Mouse (Mus musculus): Measurements from ENCODE around the gene Slc35b4.

Gene Slc35b4

DNA sequence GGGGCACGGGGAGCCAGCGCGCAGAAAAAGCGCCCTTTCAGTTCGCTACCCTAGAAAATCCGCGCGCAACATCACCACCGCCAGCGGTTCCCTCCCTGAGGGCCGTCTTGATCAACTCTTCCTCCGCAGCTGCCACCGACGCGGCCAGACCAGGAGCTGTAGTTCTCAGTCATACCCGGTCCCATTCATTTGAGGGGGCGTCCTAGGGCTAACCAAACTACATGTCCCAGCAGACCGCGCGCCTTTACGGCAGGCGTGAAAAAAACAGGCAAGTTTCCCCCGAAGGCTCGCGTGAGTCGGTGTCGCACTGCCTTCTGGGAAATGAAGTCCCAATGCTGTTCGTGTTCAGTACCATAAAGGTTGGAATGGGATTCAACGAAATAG, at the start of gene Slc35b4:
Gene Slc35b4, minus strand, starts transcription at position 248 of the 384 bp plus-strand sequence.
- DNase-seq, result peak; percentile 93

DNA sequence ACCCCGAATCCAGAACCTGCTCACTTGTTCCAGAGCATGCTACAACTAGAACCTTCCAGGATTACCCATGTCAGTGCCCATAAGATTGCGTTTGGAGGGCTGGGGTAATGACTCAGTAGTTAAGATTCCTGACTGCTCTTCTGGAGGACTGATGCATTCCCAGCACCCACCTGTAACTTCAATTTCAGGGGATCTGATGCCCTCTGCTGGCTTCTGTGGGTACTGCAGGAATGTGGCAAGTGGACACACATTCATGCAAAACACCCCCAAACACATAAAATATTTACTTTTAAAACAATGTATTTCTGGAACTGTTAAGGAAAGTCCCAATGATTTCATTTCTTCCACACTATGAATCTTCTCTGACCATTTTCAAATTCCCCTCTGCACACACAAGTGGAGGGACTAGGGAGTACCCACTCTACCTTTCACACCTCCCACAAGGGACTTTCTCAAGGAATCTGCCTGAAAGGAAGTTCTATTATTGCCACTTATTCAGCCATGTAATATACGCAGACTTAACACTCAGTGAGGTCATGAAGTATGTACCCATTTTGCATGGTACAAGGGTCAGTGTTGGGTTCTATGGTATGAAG, 48.2 kb upstream of the Slc35b4 start:
- DNase-seq, result no peak

DNA sequence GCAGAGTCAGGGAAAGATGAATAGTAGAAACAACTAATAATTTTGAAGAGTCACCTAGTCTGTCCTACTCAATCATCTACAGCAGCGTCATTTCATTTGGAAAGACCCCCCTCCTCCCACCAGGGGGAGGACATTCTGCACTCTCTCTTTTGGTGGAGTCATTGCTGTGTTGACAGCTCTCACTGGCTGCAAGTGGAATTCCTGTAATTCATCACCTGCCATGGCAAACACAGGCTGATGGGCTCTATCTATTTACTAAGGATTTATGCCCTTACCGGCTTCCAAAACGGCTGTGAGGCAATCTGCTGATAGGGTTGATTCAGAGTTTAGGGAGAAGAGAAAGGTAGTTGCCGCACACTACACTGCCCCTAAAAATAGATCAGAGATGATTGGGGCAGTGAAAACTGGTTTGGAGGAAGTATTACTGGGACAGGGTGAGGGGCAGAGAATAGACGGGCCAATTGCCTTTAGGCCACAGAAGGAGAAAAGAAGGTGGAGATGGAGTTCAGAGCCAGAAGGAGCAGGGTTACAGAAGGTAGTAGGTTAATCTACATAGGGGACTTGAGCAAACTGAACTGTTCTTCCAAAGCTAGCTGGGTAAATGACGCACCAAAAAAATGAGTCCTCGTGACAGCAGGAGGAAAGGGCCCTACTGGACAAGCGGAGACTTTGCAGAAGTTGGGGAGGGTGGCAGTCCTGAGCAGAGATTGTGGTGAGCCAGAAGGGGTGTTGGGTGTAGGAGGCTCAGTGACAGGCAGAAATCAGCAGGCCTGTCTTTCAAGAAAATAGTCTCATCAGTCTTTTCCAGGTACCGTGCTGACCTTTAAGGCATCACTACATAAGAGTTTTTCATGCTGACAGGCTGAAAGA, 39.8 kb upstream of the Slc35b4 start:
- DNase-seq, result no peak

DNA sequence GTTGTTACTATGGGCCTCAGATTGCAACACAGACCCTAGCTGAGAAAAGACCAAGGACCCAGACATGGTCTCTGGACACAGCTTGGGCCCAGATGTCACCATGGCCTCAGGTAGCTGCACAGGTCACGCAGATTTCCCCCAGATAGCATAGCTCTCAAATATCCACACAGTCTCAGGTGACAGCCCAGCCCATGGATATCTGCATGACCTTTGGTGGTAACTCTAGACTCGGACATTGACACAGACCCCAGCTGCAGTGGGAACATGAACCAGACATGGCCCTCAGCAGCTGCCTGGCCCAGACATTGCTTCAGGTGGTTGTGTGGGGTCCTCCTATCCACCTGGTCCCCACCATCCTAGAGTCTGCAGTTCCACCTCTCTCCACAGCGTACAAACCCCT, 28.8 kb upstream of the Slc35b4 start:
- no peak for DNase-seq

DNA sequence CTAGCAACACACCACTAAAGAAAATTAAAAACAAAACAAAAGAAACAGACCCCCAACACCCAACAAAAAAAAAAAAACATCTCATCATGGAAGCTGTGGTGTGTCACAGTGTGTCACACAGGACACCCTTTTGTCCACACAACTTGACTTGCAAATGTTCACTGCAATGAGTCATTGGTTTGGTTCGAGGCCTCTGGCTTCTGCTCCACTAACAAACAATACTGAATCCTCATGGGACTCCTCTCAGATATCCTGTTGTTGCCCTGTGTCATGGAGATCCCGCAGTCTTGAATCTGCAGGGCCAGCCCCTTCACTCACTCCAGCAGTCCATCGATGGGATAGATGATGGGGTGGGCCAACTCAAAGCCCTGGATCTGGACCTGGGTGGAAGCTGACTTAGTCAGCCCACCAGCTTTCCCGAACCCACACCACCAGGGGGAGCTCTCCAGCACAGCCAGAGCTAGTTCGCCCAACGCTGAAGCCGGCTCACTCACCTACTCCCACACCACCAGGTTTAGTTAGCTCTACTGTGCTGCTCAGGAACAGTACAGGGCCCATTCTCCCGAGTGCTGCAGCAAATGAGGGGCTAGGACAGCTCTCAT, 28.2 kb upstream of the Slc35b4 start:
- peak; percentile 75 for DNase-seq

DNA sequence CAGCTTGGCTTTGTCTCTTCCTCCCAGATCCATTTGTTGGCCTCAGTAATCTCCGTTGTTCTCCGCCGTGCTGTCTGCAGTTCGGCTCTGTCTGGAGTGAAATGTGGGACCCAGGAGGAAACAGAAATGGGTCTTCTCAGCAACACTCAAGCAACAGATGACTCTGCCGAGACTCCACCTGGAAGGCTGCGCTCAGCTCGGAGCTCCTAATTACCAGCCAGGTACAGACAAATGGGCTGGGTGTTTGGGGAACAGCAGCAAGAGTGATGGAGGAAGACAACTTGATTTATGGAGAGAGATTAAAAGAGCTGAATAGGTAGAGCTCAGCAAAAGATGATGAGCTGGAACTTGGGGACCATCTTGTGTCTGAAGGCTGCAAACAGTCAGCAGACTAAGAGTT, 26.6 kb upstream of the Slc35b4 start:
- DNase-seq, result no peak

DNA sequence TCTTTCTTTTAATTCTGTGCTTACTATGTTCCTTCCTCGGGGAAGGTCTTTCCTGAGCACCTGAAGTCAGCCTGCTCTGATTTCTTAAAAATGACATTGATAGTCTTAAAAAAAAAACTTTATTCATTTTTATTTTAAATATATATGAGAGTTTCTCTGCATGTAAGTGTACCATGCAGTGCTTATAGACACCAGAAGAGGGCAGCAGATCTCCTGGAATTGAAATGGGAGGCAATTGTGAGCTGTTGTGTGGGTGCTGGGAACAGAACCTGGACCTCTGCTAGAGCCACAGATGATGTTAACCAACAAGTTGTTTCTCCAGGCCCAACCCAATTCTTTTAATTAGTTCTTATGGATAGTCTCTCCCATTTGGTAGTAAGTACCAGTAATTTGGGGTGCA, 18.1 kb upstream of the Slc35b4 start:
- peak; percentile 37 for DNase-seq

DNA sequence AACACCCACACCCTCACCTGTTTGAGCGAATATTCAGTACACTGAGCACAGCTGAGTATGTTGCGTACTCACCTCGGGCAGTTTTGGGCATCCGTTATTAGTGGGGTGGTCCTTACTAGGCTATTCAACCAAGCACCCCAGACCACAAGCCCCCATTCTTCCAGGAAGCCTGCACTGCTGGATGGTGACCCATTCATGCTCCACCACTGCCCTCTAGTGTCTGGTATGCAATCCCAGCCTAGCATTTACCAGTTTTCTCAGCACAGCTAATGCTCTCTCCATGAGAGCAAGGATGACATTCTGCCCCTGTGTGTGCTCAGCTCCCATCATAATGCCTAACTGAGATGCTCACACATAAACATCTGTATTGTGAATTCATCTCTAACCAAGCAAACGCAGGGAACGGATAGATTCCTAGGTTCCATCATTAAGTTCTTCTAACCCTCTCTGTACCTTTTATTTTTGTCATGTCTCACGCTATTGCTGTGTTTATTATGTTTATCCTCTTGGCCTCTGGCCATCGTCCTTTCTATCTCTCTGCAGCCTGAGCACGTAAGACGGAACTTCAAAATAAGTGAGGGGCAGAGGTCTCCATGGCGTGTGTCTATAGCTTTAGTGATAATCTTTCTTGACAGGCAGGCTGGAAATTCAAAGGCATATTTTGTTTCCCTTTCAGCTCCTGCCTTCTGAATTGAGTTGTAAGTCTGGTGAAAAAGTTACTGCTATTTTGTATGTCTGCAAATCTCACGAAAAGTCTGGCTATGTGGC, 17.0 kb upstream of the Slc35b4 start:
- DNase-seq, result peak; percentile 81

DNA sequence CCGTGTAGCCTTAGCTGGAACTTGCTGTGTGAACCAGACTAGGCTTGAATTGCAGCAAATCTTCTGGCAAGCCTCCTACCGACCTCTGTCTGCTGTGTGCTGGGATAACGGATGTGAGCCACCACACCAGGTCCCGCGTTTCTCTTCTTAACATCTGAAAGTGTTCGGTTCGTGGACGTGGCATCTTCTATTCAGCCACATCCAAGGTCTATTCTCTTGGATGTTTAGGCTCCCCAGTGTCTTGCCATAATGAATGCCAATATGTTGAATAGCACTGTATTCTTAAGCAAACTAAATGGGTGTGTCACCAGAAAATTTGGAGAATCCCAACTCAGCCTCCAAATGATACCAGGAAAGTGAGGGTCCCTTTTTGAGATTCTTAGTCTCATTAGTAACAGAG, 14.5 kb upstream of the Slc35b4 start:
- DNase-seq, result no peak

DNA sequence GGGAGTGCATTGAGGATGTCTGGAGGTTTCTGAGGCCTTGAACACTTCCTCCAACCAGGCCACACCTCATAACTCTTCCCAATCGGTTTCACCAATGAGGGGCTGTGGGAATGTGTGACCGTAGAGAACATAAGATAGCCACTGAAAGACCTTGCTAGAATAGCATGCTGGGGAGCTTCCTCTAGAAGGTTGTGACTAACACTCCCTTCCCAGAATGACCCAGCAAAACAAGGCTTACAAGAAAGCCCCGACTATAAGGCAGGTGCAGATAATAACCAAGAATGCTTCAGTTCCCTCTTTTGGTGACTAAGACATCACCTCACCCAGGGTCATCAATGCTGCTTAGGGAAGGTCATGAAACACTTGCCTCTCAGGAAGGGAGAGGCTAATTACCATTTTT, 12.6 kb upstream of the Slc35b4 start:
- no peak for DNase-seq

DNA sequence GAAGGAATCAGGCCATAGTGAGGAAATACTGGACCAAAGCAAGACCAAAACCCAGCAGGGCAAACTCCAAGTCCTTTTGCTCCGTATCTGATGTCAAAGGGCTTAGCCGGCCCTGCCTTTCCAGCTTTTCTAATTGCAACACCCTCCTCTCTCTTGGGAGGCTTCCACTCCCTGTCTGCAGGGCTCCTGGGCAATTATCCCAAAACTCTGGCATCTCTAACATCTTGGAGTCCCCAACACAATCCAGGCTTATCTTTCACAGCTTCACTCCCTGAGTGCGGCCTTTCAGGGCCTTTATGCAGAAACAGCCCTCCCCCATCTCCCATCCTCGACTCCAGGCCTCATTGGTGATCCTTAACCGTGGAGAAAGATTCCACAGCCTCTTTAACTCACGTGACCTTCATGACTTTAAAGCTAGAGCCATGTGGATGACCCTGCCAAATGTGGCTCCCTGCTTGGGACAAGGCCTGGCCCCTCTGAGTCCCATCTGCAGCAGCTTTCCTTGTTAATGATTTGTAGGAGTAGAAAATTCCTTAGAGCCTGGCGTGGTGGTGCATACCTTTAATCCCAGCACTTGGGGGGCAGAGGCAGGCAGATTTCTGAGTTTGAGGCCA, 11.2 kb upstream of the Slc35b4 start:
- no peak for DNase-seq

DNA sequence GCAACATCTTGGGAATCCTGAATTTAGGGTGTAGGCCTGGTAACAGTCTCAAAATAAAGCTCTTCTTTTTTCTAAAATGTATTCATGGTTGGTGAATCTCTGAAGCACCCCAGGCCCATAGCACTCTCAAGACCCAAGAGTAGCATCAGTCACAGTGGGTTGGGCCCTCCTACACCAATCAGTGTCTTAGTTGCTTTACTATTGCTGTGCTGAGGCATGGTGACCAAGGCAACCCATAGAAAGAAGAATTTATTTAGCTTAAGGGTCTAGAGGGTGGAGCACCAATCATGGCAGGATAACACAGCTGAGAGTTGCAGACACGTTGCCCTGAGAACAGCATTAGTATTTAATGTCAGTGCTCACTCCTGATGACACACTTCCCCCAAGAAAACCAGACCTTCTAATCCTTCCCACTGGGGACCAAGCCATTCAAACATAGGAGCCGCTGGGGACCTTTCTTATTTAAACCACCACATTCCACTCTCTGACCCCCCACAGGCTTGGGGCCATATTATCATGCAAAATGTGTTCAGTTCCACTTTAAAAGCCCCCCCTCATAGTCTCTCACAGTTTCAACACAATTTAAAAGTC, 10.5 kb upstream of the Slc35b4 start:
- DNase-seq, result no peak

DNA sequence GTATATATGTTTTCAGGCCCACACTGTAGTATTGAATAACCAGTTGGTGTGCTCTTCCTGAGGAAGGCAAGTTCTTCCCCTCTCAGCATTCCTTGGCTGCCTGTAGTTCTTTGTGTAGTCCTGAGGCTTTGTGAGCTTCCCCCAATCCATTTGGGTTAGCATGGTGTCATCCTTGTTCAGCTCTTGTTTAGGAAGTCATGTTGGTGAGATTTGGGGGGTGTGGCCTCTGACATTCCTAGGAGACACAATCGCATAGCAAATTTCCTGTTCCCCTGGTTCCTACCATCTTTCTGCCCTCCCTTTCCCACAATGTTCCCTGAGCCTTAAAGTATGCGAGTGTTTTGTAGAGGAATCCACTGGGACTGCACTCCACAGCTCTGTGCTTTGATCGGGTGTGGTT, 6.4 kb upstream of the Slc35b4 start:
- DNase-seq, result no peak

DNA sequence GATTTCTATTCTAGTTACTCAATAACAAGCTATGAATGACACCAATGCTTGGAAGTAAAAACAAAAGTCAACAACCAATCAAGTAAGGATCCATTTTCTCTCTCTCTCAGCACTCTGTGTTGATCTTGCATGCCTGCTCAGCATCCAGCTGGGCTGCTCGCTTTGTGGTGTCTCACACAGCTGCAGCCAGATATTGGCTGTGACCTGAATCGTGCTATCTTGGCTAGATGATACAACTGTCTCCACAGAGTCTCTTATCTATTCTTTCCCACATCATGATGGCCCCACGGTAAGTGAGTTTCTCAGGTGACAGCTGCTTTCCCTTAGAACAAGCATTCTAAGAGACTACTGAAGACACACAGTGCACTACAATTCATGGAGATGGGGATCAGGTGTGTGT, 5.0 kb upstream of the Slc35b4 start:
- peak; percentile 68 for DNase-seq

DNA sequence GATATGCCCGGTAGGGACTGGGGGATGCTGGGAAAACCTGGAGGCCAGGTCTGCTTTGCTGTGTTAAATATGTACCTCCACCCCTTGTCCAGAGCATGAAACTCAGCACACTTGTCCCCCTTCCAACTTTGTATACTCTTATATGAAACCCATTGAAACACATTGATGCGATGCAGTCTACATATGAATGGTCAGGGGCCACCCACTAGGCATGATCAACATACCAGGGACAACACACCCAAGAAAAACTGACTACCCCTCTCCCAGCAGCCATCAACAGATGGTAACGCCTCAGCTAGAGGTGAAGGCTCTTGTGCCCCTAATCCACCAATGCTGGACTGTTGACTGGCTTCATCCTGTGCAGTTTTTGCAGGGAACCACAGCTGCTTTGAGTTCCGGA, 3.0 kb upstream of the Slc35b4 start:
- DNase-seq, result no peak

DNA sequence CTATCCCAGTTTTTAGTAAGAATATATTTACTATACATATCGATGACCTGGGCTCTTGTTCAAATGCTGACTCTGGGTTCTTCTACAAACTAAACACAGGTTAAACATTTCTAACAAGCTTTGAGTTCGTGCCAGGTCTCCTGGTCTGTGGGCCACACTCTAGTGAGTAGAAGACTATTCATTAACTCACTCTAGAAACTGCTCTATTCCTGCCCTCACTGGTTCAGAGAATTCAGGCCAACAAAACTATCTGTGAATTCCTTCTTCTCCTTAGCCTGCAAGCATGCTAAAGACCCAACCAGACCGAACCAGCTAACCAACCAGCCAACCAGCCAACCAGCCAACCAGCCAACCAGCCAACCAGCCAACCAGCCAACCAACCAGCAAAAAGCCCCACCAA, 2.1 kb upstream of the Slc35b4 start:
- no peak for DNase-seq

DNA sequence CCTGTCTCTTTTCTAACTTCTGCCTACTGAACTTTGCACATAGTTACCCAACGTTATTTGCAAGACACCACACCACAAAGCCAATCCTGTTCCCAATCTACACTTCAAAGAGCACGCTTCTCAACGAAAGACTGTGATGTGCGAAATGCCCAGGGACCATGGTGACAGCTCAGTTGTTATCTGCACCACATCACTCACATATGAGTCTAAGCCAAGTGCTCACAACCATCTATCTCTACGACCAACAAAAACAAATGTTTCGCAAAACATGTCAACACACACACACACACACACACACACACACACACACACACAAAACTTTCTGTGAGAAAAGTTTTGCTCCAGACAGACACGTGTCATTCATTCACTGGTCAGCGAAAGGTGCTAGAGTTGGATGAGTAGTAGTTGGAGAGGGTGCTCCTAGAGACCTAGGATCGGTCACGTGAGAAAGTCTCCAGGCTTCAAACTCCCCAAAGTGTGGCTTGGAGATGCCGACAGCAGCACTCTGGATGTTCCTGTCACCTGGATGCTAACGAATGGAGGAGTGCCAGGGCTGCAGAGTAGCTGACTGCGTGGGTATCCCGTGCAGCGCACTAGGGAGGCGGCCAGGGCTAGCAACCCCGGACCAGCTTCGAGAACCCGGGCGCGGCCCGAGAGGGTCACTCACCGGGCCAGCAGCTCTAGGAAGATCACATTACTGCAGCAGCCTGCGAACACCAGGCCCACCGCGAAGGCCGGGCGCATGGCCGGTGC, 624 bp downstream of the Slc35b4 start:
- DNase-seq, result no peak

DNA sequence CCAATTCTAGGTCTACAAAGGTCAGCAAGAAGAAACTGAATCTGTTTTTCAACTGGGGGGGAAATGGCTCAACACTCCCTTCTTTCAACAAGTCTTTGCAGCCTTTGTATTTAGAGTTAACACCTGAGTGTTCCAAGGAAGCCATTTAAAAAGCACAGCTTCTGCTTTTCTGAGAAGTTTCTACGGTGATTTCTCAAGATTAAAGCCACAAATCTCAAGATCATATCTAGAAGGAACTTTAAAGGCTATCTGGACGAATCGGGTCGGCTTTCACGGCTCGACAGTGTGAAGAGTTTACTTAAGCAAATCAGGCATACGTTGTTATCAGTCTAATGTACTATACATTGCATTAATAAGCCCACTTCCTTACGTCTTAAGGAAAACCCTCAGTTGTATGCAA, 2.2 kb downstream of the Slc35b4 start:
- DNase-seq, result no peak

DNA sequence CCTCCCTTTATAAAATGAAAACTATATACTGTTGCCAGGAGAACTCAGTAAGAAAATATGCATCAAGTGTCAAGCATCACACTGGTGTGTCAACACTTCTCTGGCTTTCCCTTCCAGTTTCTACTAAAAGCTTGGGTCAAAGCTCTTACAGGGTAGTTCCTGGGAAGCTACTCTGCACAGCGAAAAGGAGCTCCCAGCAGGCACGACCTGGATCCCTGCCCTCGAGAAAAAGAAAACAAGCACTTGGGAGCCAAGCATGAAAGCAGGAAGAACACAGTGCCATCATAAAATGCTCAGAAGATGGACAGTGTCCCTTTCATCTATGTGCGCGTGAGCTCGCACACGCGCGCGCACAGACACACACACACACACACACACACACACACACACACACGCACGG, 3.7 kb downstream of the Slc35b4 start:
- no peak for DNase-seq

DNA sequence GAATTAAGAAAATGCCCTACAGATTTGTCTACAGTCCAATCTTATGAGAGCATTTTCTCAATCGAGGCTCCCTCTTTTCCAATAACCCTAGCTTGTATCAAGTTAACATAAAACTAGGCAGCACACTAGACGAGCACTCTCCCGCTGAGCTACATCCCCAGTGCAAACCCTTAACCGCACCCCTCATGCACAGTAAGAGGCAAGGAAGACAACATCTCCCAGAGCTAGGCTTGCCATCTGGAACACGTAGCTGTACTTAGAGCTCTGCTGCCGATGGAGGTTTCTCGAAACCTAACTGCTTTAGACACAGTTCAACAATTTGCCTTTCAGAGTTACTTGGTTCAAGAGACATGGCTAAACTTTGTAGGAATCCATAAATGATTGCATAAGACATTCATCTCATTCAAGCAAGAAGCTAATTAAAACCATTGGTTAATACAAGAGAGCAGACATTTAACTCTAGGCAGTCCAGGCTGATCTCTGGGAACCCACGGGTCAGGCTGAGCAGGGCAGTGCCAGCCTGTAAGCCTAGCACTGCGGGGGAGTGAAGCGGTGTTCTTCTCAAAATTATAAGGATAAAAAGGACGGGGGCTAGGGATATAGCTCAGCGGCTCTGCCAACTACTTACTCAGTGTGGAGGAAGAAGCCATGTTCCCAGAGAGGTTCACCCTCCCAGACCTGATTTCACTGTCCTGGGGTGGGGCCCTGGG, 5.0 kb downstream of the Slc35b4 start:
- DNase-seq, result no peak

DNA sequence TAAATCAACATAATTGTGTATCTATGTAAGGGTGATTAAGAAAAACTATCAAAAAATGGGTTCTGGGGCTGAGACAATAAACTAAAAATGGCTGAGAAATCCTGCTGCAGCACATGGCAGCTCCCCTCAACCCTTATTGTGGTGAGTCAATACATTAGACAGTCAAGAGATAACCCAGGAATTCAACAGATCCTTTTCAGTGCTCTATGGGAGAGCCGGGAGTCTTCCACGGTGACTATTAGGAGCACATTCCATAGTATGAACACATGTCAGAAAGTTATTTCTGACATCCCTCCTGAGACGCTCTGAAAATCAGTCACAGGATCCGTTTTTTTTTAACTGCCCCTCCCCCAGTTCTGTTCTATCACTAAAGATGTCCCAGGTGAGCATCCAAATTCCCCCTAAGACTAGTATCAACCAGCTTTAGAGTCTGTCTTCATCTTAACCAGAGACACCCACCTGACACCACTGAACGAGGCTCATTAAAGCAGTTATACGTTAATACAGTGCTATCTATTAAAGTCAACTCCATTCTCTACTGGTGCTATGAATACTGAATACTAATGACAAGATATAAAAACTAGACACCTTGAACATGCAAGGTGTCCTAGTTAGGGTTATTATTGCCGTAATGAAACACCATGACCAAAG, 5.9 kb downstream of the Slc35b4 start:
- DNase-seq, result no peak
